Mouse (Mus musculus) thymus, postnatal 0 days (tissue): ENCODE measurements at regions not wholly inside any gene's neighbourhood (a gene's known extent, or its start where the extent isn't known, plus 50 kb on each side); places are given as distances from the start of the nearest gene placed in this dataset.

ENCODE experiments used
- DNase-seq: peaks from one replicate; pipeline ENCODE4 v3.0.0-alpha.2; 2015; ENCODE audit warnings: low spot score

- no peak for DNase-seq
Observed at GRCm38 (mm10) chr8:125327006-125327405, 242.6 kb downstream of the Sipa1l2 start.

DNA sequence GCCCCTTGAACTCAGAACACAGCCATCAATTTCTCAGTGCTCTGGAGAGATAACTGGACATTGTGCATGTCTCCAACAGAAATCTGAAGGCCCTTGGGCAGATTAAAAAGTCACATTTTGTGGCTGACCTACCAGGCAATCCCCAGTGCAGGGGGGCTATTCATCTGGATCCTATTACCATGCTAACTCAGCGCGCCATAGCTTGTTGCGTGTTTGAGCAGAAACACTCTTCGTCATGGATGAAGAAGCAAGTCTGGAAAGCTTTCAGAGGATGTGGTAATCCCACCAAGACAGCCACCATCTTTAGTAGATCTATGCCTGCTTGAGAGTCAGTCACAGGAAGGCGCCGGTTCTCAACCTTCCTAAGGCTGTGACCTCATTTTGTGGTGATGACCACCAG, 243.9 kb downstream of the Sipa1l2 start:
- no peak for DNase-seq

- DNase-seq = no peak
Observed at GRCm38 (mm10) chr8:125322561-125322960, 247.0 kb downstream of the Sipa1l2 start.

GRCm38 (mm10) chr8:125317584-125317991, 252.0 kb downstream of the Sipa1l2 start:
- DNase-seq = no peak

DNA sequence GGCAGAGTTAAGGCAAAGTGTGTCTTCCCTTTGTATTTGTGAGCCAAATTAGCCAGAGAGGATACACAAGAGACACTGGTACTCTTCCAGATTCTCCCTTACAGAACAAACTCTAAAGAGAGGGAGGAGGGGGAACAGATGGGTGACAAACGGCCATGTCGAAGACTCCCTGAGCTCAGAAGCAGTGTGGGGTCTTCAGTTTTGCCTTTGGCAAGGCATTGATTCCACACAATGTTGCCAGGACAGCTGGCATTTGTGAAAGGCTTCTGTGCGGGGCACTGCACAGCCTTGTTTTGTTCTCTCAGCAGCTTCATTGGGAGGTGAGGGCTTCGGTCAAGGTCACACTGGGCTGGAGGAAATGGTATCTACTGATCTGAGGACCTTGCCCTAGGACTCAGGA, 253.9 kb downstream of the Sipa1l2 start:
- DNase-seq = no peak

- no peak for DNase-seq
Observed at GRCm38 (mm10) chr8:125314996-125315395, 254.6 kb downstream of the Sipa1l2 start.

- no peak for DNase-seq
Observed at GRCm38 (mm10) chr8:125314221-125314984, 255.2 kb downstream of the Sipa1l2 start.

DNA sequence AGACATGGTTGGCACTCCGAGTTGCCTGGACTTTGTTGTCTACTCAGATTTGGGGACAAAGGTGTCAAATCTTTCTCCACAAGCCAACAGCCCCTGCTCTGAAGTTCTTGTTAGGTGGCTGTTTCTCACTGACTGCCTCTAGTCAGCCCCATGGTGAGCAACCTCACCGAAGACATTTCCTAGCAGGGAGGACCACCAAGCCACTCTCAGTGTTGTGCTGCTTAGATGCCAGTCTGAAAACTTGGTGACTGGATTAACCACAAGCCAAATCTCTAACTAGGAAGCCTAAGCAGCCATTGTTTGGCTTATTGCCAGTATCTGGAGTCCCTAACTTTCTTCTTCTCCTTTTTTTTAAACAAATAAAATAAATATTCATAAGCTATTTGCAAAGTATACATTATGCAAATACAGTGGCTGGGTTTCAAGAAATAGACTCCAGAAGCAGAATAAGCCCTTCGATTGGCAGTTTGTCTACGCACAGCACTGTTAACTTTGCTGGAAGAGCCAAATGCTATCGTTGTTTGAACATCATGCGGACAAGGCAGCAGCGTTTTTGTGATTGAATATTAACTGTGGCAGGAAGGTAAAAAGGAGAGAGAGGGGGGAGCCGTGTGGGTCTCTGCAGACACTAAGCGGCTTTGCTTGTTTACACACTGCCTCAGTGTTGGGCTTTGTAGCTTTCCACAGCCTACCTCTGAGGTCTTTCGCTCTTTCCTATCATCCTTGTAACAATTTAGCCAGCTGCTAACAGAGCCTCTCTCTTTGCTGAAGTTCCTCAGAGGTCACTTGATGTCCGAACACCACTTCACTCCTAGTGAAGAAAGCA, 257.4 kb downstream of the Disc1 start:
- DNase-seq = no peak
